Mouse (Mus musculus) testis, adult 2 months (tissue): Measurements from ENCODE around the gene Smarcc2.

Experiments
- CTCF ChIP-seq: fragments of 200-500 bp; IDR thresholded peaks from 2 replicates; pipeline ENCODE4 v1.5.1; 2012; ENCODE audit warnings: low read depth, mild to moderate bottlenecking, inconsistent platforms, low read length, moderate library complexity; ENCODE audit not compliant: control insufficient read depth, insufficient read depth, insufficient replicate concordance
- POLR2A ChIP-seq: fragments of 200-500 bp; IDR thresholded peaks from 2 replicates; pipeline ENCODE4 v1.6.1; 2012; ENCODE audit warnings: low read depth, mild to moderate bottlenecking, inconsistent platforms, low read length, moderate library complexity; ENCODE audit not compliant: control insufficient read depth

GRCm38 (mm10) chr10:128502341-128502740, 43.3 kb downstream of the Smarcc2 start:
- no peak for TF ChIP-seq CTCF
- TF ChIP-seq POLR2A = no peak
